Mouse (Mus musculus) ES-Bruce4 (cell line): Measurements from ENCODE around the gene Fbxo31.

Experiments
- CTCF ChIP-seq: IDR thresholded peaks from one replicate; pipeline ENCODE4 v1.8.1; 2011; ENCODE audit warnings: low read depth, low read length
- EP300 ChIP-seq: IDR thresholded peaks from 2 replicates; pipeline ENCODE4 v1.6.1; 2011; ENCODE audit warnings: low read depth, low read length; ENCODE audit not compliant: insufficient read depth
- POLR2A ChIP-seq: IDR thresholded peaks from one replicate; pipeline ENCODE4 v1.8.1; 2011; ENCODE audit warnings: low read length; ENCODE audit not compliant: insufficient read depth

DNA sequence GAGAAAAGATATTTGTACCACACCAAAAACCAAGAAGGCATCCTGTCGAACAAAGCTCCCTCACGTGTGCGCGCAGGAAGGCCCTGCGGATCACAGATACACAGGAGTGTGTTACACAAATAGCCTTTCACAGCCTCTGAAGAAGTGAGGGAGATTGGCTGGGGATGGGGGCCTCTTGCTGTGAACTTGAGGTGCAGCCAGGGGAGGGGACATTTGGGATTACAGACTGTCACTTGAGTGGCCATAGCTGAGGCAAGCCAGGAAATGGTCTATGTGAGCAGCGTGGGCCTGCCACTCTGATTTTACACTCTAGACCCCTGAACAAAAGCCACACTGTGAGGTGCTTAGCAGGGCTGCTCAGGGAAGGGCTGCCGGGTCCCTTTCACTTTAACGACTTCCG, 66.9 kb downstream of the Fbxo31 start:
- TF ChIP-seq EP300 (no peak), CTCF (no peak), POLR2A (no peak)
